ENCODE assay signal across 8 mouse cellular contexts in genomic region chr7:126701070-126701469, GRCm38 (mm10). TPM values are rescaled to one million over a fixed set of nuclear protein-coding genes. Genes with fewer than 3 reads are reported as not detected.
DNase-seq lines count a peak whose midpoint lies in the region; ATAC-seq and TF ChIP-seq lines count a peak whose summit lies in the region.

No protein-coding gene starts in this region.

- no peak overlapping the region for H3K27ac ChIP-seq in gastrocnemius, adult 2 months
- H3K27ac ChIP-seq in hindbrain, postnatal 0 days: no peak overlapping the region
- H3K27ac ChIP-seq in left cerebral cortex, adult 2 months: peak overlapping the region; percentile 62

- H3K4me1 ChIP-seq in hindbrain, postnatal 0 days (ENCODE audit: insufficient read depth, low read length): peaks cover 19% of the 10 kb centered on the region

- peak; percentile 91 for DNase-seq in T-cell, adult 2 months (ENCODE audit: low spot score)
- DNase-seq in cerebellum, postnatal 36 days: peak; percentile 95 to 96
- DNase-seq in gastrocnemius, adult 2 months: peak; percentile 91
- DNase-seq in hindbrain, postnatal 0 days (ENCODE audit: low spot score): peak; percentile 94
- peak; percentile 90 to 94 for DNase-seq in left cerebral cortex, adult 2 months (ENCODE audit: extremely low spot score in 1 of 2, low spot score in 2 of 2)
- peak; percentile 91 for DNase-seq in right cerebral cortex, adult 18-20 months
- peak; percentile 71 for DNase-seq in urinary bladder, postnatal 10 days (ENCODE audit: low spot score)

- peak overlapping the region; percentile 49 for H3K4me3 ChIP-seq in gastrocnemius, adult 2 months
- no peak overlapping the region for H3K4me3 ChIP-seq in hindbrain, postnatal 0 days (ENCODE audit: low read length)
- peak overlapping the region; percentile 58 for H3K4me3 ChIP-seq in left cerebral cortex, adult 2 months

- H3K27me3 ChIP-seq in hindbrain, postnatal 0 days (ENCODE audit: insufficient read depth, low read length): no peaks in the 10 kb centered on the region

- WGBS in hindbrain, postnatal 0 days: 0% methylated on average over 11 of the region's 11 CpGs

- TF ChIP-seq CTCF in gastrocnemius, adult 2 months (IDR thresholded peaks at IDR 0.05): peak; percentile 95; the same call in 1 of the 2 replicates
- TF ChIP-seq CTCF in hindbrain, postnatal 0 days (IDR thresholded peaks at IDR 0.05; ENCODE audit: low read depth): peak; percentile 89
- TF ChIP-seq CTCF in left cerebral cortex, adult 2 months (IDR thresholded peaks at IDR 0.05): peak; percentile 93

- H3K9ac ChIP-seq in hindbrain, postnatal 0 days (replicated peaks; ENCODE audit: low read length): peak overlapping the region; percentile 81

- peak overlapping the region; percentile 33 for H3K4me2 ChIP-seq in hindbrain, postnatal 0 days (ENCODE audit: low read depth, low read length)

- H3K9me3 ChIP-seq in hindbrain, postnatal 0 days (ENCODE audit: low read length): no peaks in the 10 kb centered on the region

- peak; percentile 58 for ATAC-seq in hindbrain, postnatal 0 days
- peak; percentile 40 for ATAC-seq in megakaryocyte, adult 5-6 weeks (ENCODE audit: poor library complexity, severe bottlenecking)

- intact Hi-C loops in gastrocnemius, adult 2 months (cut with DNase I): no loop called here
- intact Hi-C loops in left cerebral cortex, adult 2 months (cut with DNase I): loop anchor here (5.0 kb wide), 4 partner anchors 41 to 96 kb away; partner anchors contain the start of genes Fam57b and Ypel3

- peaks cover 10% of the 10 kb centered on the region; the same call in 1 of the 2 replicates for H3K36me3 ChIP-seq in hindbrain, postnatal 0 days (ENCODE audit: insufficient read depth, low read length)

RNA-seq across cellular contexts. Expression of gene Slx1b, which starts 5.5 kb away (rescaled TPM):
- 1 to 10 TPM; 2.7 to 3.3 TPM for total RNA-seq in gastrocnemius, adult 2 months (2021)
- 17.0 and 17.6 TPM in 2 replicates for total RNA-seq in hindbrain, postnatal 0 days (2014; rRNA removed)
- polyA plus RNA-seq in hindbrain, postnatal 0 days (2015; fragmentation: Nextera tagmentation; extraction: Ambion mirVana): 8.6 and 9.3 TPM in 2 replicates
- 10 to 100 TPM; 17.9 to 21.1 TPM for total RNA-seq in left cerebral cortex, adult 2 months (2021)
- total RNA-seq in megakaryocyte, adult 5-6 weeks (2015): 4.1 and 6.0 TPM in 2 replicates
- total RNA-seq in megakaryocyte, adult 5-6 weeks (2017): 4.7 and 5.9 TPM in 2 replicates

RNA-seq across cellular contexts. Expression of gene Bola2, which starts 5.9 kb away (rescaled TPM):
- total RNA-seq in gastrocnemius, adult 2 months (2021): 10 to 100 TPM; 35.1 to 36.9 TPM
- total RNA-seq in hindbrain, postnatal 0 days (2014; rRNA removed): 67.1 and 122 TPM in 2 replicates
- 164 and 172 TPM in 2 replicates for polyA plus RNA-seq in hindbrain, postnatal 0 days (2015; fragmentation: Nextera tagmentation; extraction: Ambion mirVana)
- total RNA-seq in left cerebral cortex, adult 2 months (2021): 100 to 1,000 TPM; 100 to 106 TPM
- 49.8 and 60.5 TPM in 2 replicates for total RNA-seq in megakaryocyte, adult 5-6 weeks (2015)
- total RNA-seq in megakaryocyte, adult 5-6 weeks (2017): 106 and 161 TPM in 2 replicates

RNA-seq across cellular contexts. Expression of gene Coro1a, which starts 6.5 kb away (rescaled TPM):
- 1 to 10 TPM; 2.3 to 2.4 TPM for total RNA-seq in gastrocnemius, adult 2 months (2021)
- 113 and 150 TPM in 2 replicates for total RNA-seq in hindbrain, postnatal 0 days (2014; rRNA removed)
- 88.1 and 93.7 TPM in 2 replicates for polyA plus RNA-seq in hindbrain, postnatal 0 days (2015; fragmentation: Nextera tagmentation; extraction: Ambion mirVana)
- 100 to 1,000 TPM; 164 to 185 TPM for total RNA-seq in left cerebral cortex, adult 2 months (2021)
- 1,020 and 1,059 TPM in 2 replicates for total RNA-seq in megakaryocyte, adult 5-6 weeks (2015)
- total RNA-seq in megakaryocyte, adult 5-6 weeks (2017): 1,317 and 1,554 TPM in 2 replicates

RNA-seq across cellular contexts. Expression of gene Sult1a1, which starts 24.8 kb away (rescaled TPM):
- total RNA-seq in gastrocnemius, adult 2 months (2021): 10 to 100 TPM; 16.6 to 16.8 TPM
- 22.1 and 34.8 TPM in 2 replicates for total RNA-seq in hindbrain, postnatal 0 days (2014; rRNA removed)
- 19.4 and 22.4 TPM in 2 replicates for polyA plus RNA-seq in hindbrain, postnatal 0 days (2015; fragmentation: Nextera tagmentation; extraction: Ambion mirVana)
- total RNA-seq in left cerebral cortex, adult 2 months (2021): 10 to 100 TPM; 10.8 to 13.6 TPM
- 4.8 and 6.6 TPM in 2 replicates for total RNA-seq in megakaryocyte, adult 5-6 weeks (2015)
- 6.6 and 6.9 TPM in 2 replicates for total RNA-seq in megakaryocyte, adult 5-6 weeks (2017)

RNA-seq across cellular contexts. Expression of gene Sgf29, which starts 52.0 kb away (rescaled TPM):
- 10 to 100 TPM; 30.0 to 34.1 TPM for total RNA-seq in gastrocnemius, adult 2 months (2021)
- total RNA-seq in hindbrain, postnatal 0 days (2014; rRNA removed): 35.1 and 36.3 TPM in 2 replicates
- 47.0 and 49.9 TPM in 2 replicates for polyA plus RNA-seq in hindbrain, postnatal 0 days (2015; fragmentation: Nextera tagmentation; extraction: Ambion mirVana)
- 10 to 100 TPM; 30.2 to 33.5 TPM for total RNA-seq in left cerebral cortex, adult 2 months (2021)
- total RNA-seq in megakaryocyte, adult 5-6 weeks (2015): 42.1 and 55.6 TPM in 2 replicates
- total RNA-seq in megakaryocyte, adult 5-6 weeks (2017): 27.3 and 35.5 TPM in 2 replicates

Comparison
In these comparisons a context has a peak if more than half of its experiments do, and no peak if none do; other contexts are left out.
1. RNA of gene Coro1a, which starts 6.5 kb away (total RNA-seq): 1,020 to 1,554 TPM in megakaryocyte, adult 5-6 weeks, 164 to 185 TPM in left cerebral cortex, adult 2 months and 113 to 150 TPM in hindbrain, postnatal 0 days; 2.3 to 2.4 TPM in gastrocnemius, adult 2 months; every median in the first group is over 10 times any median in the second.
2. Peak in every context shown above with its lines, with median percentiles within 50 percentile points of each other: DNase-seq and CTCF ChIP-seq.